Mouse (Mus musculus) leukemia stem cell, adult 10-12 weeks (primary cell): Measurements from ENCODE around the gene Usp28. TPM values are rescaled to one million over a fixed set of nuclear protein-coding genes. Genes with fewer than 3 reads are reported as not detected.

Experiments used
- polyA plus RNA-seq: library from polyadenylated mRNA; stranded (reverse); fragments of >175 nt; gene quantifications from 2 replicates; pipeline ENCODE4 v1.2.3, GENCODE M21; 2012; ENCODE audit warnings: low replicate concordance

Gene Usp28
- 5.2 and 6.2 TPM in 2 replicates for polyA plus RNA-seq

DNA sequence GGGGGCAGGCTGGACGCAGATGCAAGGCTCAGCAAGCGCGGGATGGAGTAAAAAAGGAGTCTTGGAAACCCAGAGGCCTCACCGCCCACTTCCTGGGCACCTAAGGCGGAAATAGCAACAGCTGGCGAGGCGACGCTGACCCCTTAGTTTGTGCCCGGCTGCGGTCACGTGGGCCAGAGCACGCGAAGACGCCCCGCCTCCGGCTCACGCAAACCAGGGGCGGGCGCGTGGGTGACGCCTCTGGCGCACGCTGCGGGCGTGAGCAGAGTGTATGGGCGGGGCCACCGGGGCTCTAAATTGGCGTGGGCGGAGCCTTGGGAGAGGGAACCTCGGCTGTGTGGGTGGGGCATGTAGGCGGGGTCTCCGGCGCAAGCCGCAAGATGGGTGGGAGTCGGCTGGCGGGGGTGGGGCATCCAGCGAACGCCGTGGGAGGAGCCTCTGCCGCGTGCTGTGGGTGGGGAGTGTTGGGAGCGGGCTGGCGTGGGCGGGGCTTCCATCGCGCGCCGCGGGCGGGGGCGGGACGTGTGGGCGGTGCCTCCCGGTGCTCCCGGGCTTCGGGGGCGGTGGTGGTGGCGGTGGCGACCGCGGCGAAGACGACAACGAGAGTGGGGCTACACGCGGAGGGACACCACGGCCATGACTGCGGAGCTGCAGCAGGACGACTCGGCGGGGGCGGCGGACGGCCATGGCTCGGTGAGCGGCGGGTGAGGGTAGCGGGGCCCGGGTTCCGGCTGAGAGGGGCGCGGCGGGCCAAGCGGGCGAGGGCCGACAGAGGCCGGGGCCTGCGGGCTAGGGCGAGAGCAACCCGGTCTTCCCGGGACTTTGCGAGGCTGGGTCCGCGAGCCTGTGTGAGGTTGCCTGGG is at the start of gene Usp28:
TSS of gene Usp28 (plus strand) at position 531 of the 863 bp plus-strand sequence.

DNA sequence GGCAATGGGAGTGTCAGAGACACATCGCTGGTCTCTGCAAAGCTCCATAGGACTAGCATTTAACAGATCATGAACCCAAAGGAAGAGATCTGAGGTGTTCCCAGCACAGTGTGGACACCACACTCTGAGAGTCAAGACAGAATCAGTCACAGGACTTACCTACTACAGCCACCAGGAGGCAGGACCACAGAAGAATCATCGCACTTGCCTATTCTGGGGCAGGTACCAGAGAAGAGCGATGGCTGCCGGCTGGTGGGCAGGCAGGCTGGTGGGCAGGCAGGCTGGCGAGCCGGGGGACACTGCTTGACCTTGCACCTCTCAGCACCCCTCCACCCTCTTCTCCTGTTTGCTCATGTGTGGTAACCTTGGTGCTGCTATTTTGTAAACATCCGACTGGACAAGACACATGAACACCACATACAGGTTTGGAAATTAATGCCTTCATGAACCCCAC is 20.6 kb upstream of the Usp28 start, which contains the start of gene Htr3b:
TSS of gene Htr3b (minus strand) at position 404 of the 454 bp plus-strand sequence.

DNA sequence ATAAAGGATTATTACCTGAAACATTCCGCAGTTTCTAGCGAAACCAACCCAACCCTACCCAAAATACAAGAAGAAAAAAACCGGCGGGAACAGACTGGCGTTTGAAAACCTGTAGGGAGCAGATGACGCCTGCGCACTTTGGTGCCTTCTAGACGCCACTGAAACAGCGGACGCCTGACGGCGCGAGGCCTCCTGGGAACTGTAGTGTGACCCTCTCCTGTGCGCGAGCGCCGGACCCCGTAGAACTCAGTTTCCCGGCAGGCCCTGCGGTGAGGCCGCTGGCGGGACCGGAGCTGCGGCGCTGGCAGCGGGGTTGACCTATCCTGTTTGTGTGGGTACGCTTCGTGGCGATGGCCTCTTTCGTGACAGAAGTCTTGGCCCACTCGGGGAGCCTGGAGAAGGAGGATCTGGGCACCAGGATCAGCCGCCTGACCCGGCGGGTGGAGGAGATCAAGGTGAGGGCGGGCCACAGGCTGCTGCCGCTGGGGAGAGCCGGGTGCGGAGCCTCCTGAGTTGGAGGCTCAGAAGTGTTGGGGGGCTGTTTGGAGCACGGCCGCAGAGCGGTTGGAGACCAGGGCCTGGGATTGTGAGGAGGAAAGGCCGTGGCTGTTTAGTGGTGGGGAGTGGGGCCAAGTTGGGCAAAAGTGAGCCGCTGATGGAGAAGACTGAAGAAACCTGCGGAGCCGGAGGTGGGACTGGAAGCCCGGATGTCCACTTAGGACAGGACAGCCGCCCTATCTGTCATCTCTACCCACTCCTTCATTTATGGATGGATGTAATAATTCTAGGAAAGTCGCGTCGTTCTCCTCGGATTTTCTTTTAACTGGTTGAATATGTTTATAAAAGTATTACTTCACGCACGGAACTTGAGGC is 70.4 kb downstream of the Usp28 start, which contains the start of gene Zw10:
TSS of gene Zw10 (plus strand) at position 281 of the 873 bp plus-strand sequence.

DNA sequence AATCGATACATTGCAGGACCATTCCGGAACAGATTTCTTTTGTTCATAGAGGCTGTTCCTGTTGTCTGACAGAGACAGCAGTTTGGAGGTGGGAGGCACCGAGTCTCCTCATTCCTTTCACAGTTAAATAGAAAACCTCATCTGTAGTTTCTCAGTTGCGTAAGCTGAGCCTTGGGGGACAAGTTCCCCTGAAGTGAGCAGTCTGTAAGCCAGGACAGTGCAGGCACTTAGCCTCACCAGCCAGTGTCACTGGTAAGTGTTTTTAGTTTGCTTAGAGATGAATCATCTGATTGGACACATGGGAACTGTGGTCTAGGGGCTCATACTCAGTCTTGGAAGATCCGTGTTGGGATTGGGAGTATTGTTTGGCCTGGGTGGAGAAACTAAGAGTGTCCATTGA is 95.9 kb downstream of the Usp28 start, which contains the start of gene Tmprss5:
TSS of gene Tmprss5 (plus strand) at position 154 of the 400 bp plus-strand sequence.

Other genes with a start within 250 kb of the Usp28 start
- gene Zbtb16, start 149.2 kb upstream of the Usp28 start, polyA plus RNA-seq, result 0.13 and 0.44 TPM in 2 replicates
- gene Htr3a, start 74.3 kb upstream of the Usp28 start, polyA plus RNA-seq, result not detected in 2 replicates
- gene Htr3b, start 20.4 kb upstream of the Usp28 start, polyA plus RNA-seq, result not detected in 2 replicates
- 2.6 and 3.2 TPM in 2 replicates for gene Zw10, start 70.2 kb downstream of the Usp28 start, polyA plus RNA-seq
- 0.11 TPM in 1 of 2 replicates, not detected in the other for gene Tmprss5, start 95.9 kb downstream of the Usp28 start, polyA plus RNA-seq